Mouse (Mus musculus): ENCODE results near the gene Arhgap10.

- TF ChIP-seq CTCF (IDR thresholded peaks at IDR 0.05; ENCODE audit: low read depth) = no peak
- no peak for TF ChIP-seq EP300 (IDR thresholded peaks at IDR 0.05; ENCODE audit: low read depth)
Measured at GRCm38 (mm10) chr8:77282605-77283236, 235.0 kb downstream of the Arhgap10 start.

Measured in heart, postnatal 0 days (tissue).